Mouse (Mus musculus): ENCODE measurements around the gene Hectd4.

DNA sequence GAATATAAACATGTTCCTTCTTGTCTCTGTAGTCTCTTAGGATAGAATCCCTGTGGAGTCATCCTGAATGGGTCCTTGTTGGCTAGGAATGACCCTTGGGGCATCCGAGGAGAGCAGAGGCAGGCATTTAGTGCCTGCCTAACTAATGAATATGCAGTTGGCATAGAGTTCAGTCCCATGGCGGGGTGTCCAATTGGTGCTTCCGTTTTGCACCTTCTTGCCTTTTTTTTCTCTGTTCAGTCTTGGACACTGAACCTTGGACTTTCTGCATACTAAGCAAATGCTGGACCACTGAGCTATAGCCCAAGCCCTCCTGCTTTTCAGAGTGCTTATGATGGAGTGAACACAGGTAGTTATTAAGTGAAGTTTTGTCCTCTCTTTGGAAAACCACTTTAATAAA lies 87.6 kb downstream of the Hectd4 start:
- TF ChIP-seq CTCF (IDR thresholded peaks at IDR 0.05; ENCODE audit: low read depth) (no peak), EP300 (IDR thresholded peaks at IDR 0.05; ENCODE audit: low read depth) (no peak)

All from liver, postnatal 0 days (tissue).